Mouse (Mus musculus): ENCODE results near the gene Ddx19b. TPM values are rescaled to one million over a fixed set of nuclear protein-coding genes. Genes with fewer than 3 reads are reported as not detected.

Gene Ddx19b
- polyA plus RNA-seq, 1 experiment, result 11.1 TPM

DNA sequence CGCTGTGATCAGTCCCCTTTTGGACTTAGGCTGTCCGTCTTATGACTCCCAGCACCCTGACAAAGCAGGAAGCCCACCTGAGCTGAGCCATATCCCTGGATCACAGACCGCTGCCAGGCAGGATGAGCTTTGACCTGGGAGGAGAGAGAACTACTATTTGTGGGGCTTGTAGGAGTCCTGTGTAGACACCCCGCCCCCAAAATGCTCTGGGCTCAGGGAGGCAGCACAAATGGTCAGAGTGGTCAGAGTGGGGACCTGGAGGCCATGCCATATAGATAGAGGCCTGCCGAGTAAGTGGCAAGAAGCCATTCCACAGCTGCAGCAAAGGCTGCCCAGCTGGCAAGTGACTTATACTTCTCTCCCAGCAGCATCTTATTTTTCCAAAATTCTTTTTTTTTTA lies 73.4 kb downstream of the Ddx19b start:
- TF ChIP-seq POLR2A (IDR thresholded peaks at IDR 0.05; ENCODE audit: borderline replicate concordance, extremely low read depth, insufficient read depth, insufficient read length, poor library complexity, severe bottlenecking) (no peak), CTCF (IDR thresholded peaks at IDR 0.05; ENCODE audit: borderline replicate concordance, extremely low read depth, insufficient read depth, insufficient read length) (no peak)

GRCm38 (mm10) chr8:110957471-110957870 lies 74.1 kb downstream of the Ddx19b start:
- no peak for DNase-seq (ENCODE audit: low read depth)
- TF ChIP-seq CTCF (IDR thresholded peaks at IDR 0.05; ENCODE audit: borderline replicate concordance, extremely low read depth, insufficient read depth, insufficient read length) (no peak), POLR2A (IDR thresholded peaks at IDR 0.05; ENCODE audit: borderline replicate concordance, extremely low read depth, insufficient read depth, insufficient read length, poor library complexity, severe bottlenecking) (no peak)

More for the DNA sequence above, 73.4 kb downstream of the Ddx19b start:
- DNase-seq (ENCODE audit: low read depth), result no peak

- peak; percentile 26 for DNase-seq (ENCODE audit: low read depth)
- TF ChIP-seq POLR2A (IDR thresholded peaks at IDR 0.05; ENCODE audit: borderline replicate concordance, extremely low read depth, insufficient read depth, insufficient read length, poor library complexity, severe bottlenecking), result no peak
- no peak for TF ChIP-seq CTCF (IDR thresholded peaks at IDR 0.05; ENCODE audit: borderline replicate concordance, extremely low read depth, insufficient read depth, insufficient read length)
Observed at GRCm38 (mm10) chr8:110956619-110957450, 74.7 kb downstream of the Ddx19b start.

GRCm38 (mm10) chr8:110954776-110955175 lies 76.8 kb downstream of the Ddx19b start:
- no peak for DNase-seq (ENCODE audit: low read depth)
- TF ChIP-seq POLR2A (IDR thresholded peaks at IDR 0.05; ENCODE audit: borderline replicate concordance, extremely low read depth, insufficient read depth, insufficient read length, poor library complexity, severe bottlenecking) (no peak), CTCF (IDR thresholded peaks at IDR 0.05; ENCODE audit: borderline replicate concordance, extremely low read depth, insufficient read depth, insufficient read length) (no peak)

Other genes with a start within 250 kb of the Ddx19b start
- gene Il34, start 225.8 kb downstream of the Ddx19b start, polyA plus RNA-seq (2012; rRNA removed), result 3.1 and 3.9 TPM in 2 replicates
- 37.0 and 44.9 TPM in 2 replicates for gene Cog4, start 185.2 kb downstream of the Ddx19b start, polyA plus RNA-seq (2012; rRNA removed)
- 72.0 and 81.3 TPM in 2 replicates for gene Sf3b3, start 185.0 kb downstream of the Ddx19b start, polyA plus RNA-seq (2012; rRNA removed)
- gene Fuk, start 129.3 kb downstream of the Ddx19b start, polyA plus RNA-seq (2012; rRNA removed), result 12.4 and 15.8 TPM in 2 replicates
- gene St3gal2, start 111.8 kb downstream of the Ddx19b start, polyA plus RNA-seq (2012; rRNA removed), result 30.1 and 39.7 TPM in 2 replicates
- 43.5 and 47.2 TPM in 2 replicates for gene Ddx19a, start 34.0 kb downstream of the Ddx19b start, polyA plus RNA-seq (2012; rRNA removed)
- 61.3 and 76.9 TPM in 2 replicates for gene Aars, start 1.4 kb upstream of the Ddx19b start, polyA plus RNA-seq (2012; rRNA removed)
- not detected in 2 replicates for gene Exosc6, start 24.6 kb upstream of the Ddx19b start, polyA plus RNA-seq (2012; rRNA removed)
- gene Clec18a, start 60.7 kb upstream of the Ddx19b start, polyA plus RNA-seq (2012; rRNA removed), result 0.32 and 0.71 TPM in 2 replicates
- gene Pdpr, start 62.9 kb upstream of the Ddx19b start, polyA plus RNA-seq (2012; rRNA removed), result 10.9 and 14.3 TPM in 2 replicates
- 52.6 and 62.4 TPM in 2 replicates for gene Glg1, start 227.5 kb upstream of the Ddx19b start, polyA plus RNA-seq (2012; rRNA removed)

Data from brain, embryonic 14.5 days (tissue).